Mouse (Mus musculus) thymus, adult 18-20 months (tissue): ENCODE data around the gene Mtfp1.

Experiments used
- DNase-seq, 2 experiments: peaks; one replicate each; pipeline ENCODE4 v3.0.0; 2022; ENCODE audit warnings: mixed read lengths in 2 of 2

Mtfp1 gene

GRCm38 (mm10) chr11:4078267-4078933, 16.8 kb downstream of the Mtfp1 start:
- no peak for DNase-seq

- no peak for DNase-seq
Observed at GRCm38 (mm10) chr11:4076633-4077032, 18.6 kb downstream of the Mtfp1 start.

- DNase-seq, result no peak
Observed at GRCm38 (mm10) chr11:4069664-4070063, 25.6 kb downstream of the Mtfp1 start.

- DNase-seq, result no peak
Observed at GRCm38 (mm10) chr11:4064627-4065122, 30.6 kb downstream of the Mtfp1 start, which contains the start of gene Sec14l3. Gene Sec14l3 (plus strand): TSS chr11:4064841.

- no peak for DNase-seq
Observed at GRCm38 (mm10) chr11:4062981-4063380, 32.3 kb downstream of the Mtfp1 start.

- DNase-seq, result no peak
Observed at GRCm38 (mm10) chr11:4062523-4062922, 32.7 kb downstream of the Mtfp1 start.

GRCm38 (mm10) chr11:4060866-4061575, 34.2 kb downstream of the Mtfp1 start:
- no peak for DNase-seq

GRCm38 (mm10) chr11:4053586-4053985, 41.7 kb downstream of the Mtfp1 start:
- peak; percentile 9 to 11 for DNase-seq

- DNase-seq, result no peak
Observed at GRCm38 (mm10) chr11:4048438-4048837, 46.8 kb downstream of the Mtfp1 start.

GRCm38 (mm10) chr11:4047766-4048165, 47.5 kb downstream of the Mtfp1 start:
- no peak for DNase-seq

GRCm38 (mm10) chr11:4046526-4046925, 48.7 kb downstream of the Mtfp1 start:
- no peak for DNase-seq

GRCm38 (mm10) chr11:4043081-4043480, 52.2 kb downstream of the Mtfp1 start:
- DNase-seq, result no peak
